Mouse (Mus musculus): ENCODE results near the gene Cntn4.

Cntn4 gene

GRCm38 (mm10) chr6:106056123-106056522 is 378.7 kb downstream of the Cntn4 start:
- no peak for DNase-seq (ENCODE audit: extremely low read depth, insufficient read length, low spot score)

- no peak for DNase-seq (ENCODE audit: extremely low read depth, insufficient read length, low spot score)
These were observed 400.7 kb downstream of the Cntn4 start for GRCm38 (mm10) chr6:106078071-106078603.

GRCm38 (mm10) chr6:106078629-106079028 is 401.2 kb downstream of the Cntn4 start:
- DNase-seq (ENCODE audit: extremely low read depth, insufficient read length, low spot score), result no peak

GRCm38 (mm10) chr6:106097856-106098255 is 420.4 kb downstream of the Cntn4 start:
- DNase-seq (ENCODE audit: extremely low read depth, insufficient read length, low spot score), result no peak

GRCm38 (mm10) chr6:106118523-106119081 is 441.1 kb downstream of the Cntn4 start:
- no peak for DNase-seq (ENCODE audit: extremely low read depth, insufficient read length, low spot score)

GRCm38 (mm10) chr6:106153530-106153929 is 476.1 kb downstream of the Cntn4 start:
- no peak for DNase-seq (ENCODE audit: extremely low read depth, insufficient read length, low spot score)

- no peak for DNase-seq (ENCODE audit: extremely low read depth, insufficient read length, low spot score)
These were observed 477.9 kb downstream of the Cntn4 start for GRCm38 (mm10) chr6:106155362-106155761.

- DNase-seq (ENCODE audit: extremely low read depth, insufficient read length, low spot score), result no peak
These were observed 500.1 kb downstream of the Cntn4 start for GRCm38 (mm10) chr6:106177546-106177945.

GRCm38 (mm10) chr6:106181596-106181995 is 504.1 kb downstream of the Cntn4 start:
- DNase-seq (ENCODE audit: extremely low read depth, insufficient read length, low spot score), result no peak

GRCm38 (mm10) chr6:106200974-106201373 is 523.5 kb downstream of the Cntn4 start:
- DNase-seq (ENCODE audit: extremely low read depth, insufficient read length, low spot score), result no peak

GRCm38 (mm10) chr6:106207401-106207800 is 529.9 kb downstream of the Cntn4 start:
- DNase-seq (ENCODE audit: extremely low read depth, insufficient read length, low spot score), result no peak

- DNase-seq (ENCODE audit: extremely low read depth, insufficient read length, low spot score), result no peak
These were observed 535.6 kb downstream of the Cntn4 start for GRCm38 (mm10) chr6:106213071-106213470.

GRCm38 (mm10) chr6:106237046-106237948 is 559.8 kb downstream of the Cntn4 start:
- no peak for DNase-seq (ENCODE audit: extremely low read depth, insufficient read length, low spot score)

GRCm38 (mm10) chr6:106241553-106241952 is 564.1 kb downstream of the Cntn4 start:
- no peak for DNase-seq (ENCODE audit: extremely low read depth, insufficient read length, low spot score)

- DNase-seq (ENCODE audit: extremely low read depth, insufficient read length, low spot score), result no peak
These were observed 585.9 kb downstream of the Cntn4 start for GRCm38 (mm10) chr6:106263396-106263795.

GRCm38 (mm10) chr6:106265487-106265886 is 588.0 kb downstream of the Cntn4 start:
- DNase-seq (ENCODE audit: extremely low read depth, insufficient read length, low spot score), result no peak

GRCm38 (mm10) chr6:106266304-106266703 is 588.8 kb downstream of the Cntn4 start:
- no peak for DNase-seq (ENCODE audit: extremely low read depth, insufficient read length, low spot score)

GRCm38 (mm10) chr6:106268723-106269122 is 591.3 kb downstream of the Cntn4 start:
- no peak for DNase-seq (ENCODE audit: extremely low read depth, insufficient read length, low spot score)

- DNase-seq (ENCODE audit: extremely low read depth, insufficient read length, low spot score), result no peak
These were observed 599.7 kb downstream of the Cntn4 start for GRCm38 (mm10) chr6:106277139-106277538.

GRCm38 (mm10) chr6:106281621-106282020 is 604.2 kb downstream of the Cntn4 start:
- no peak for DNase-seq (ENCODE audit: extremely low read depth, insufficient read length, low spot score)

- no peak for DNase-seq (ENCODE audit: extremely low read depth, insufficient read length, low spot score)
These were observed 606.4 kb downstream of the Cntn4 start for GRCm38 (mm10) chr6:106283815-106284214.

- DNase-seq (ENCODE audit: extremely low read depth, insufficient read length, low spot score), result no peak
These were observed 622.0 kb downstream of the Cntn4 start for GRCm38 (mm10) chr6:106299451-106299850.

All from 3134 (cell line).